Mouse (Mus musculus): Measurements from ENCODE around the gene Phox2a. TPM values are rescaled to one million over a fixed set of nuclear protein-coding genes. Genes with fewer than 3 reads are reported as not detected.

Phox2a gene
- polyA plus RNA-seq, 1 experiment from 2014 or later: 1.5 TPM

DNA sequence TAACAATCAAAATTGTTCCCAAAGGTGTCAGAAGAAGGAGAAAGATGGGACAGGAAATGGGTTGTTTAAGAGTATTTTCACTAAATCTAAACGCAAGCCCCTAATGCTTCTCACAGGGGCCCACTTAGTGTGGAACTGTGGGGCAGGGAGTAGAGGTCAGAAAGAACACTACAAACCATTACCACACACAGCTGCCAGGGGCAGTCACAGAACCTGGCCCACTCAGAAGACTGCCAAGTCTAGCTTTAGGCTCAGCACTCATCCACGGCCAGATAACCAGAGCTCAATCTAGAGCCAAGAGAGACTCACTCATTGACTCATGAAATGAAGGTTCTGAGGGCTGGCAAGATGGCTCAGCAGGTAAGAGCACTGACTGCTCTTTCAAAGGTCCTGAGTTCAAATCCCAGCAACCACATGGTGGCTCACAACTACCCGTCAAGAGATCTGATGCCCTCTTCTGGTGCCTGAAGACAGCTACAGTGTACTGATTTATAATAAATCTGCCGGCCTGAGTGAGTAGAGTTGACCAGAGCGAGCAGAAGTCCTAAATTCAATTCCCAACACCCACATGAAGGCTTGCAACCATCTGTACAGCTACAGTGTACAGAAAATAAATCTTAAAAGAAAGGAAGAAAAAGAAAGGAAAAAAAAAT lies 17.5 kb downstream of the Phox2a start:
- no peaks in the 10 kb centered on the region for H3K9me3 ChIP-seq (ENCODE audit: control insufficient read depth, low read length)
- H3K4me3 ChIP-seq (ENCODE audit: low read depth, low read length): peak overlapping the region; percentile 87
- H3K4me2 ChIP-seq (ENCODE audit: low read depth, low read length): peak overlapping the region; percentile 84
- DNase-seq (ENCODE audit: low spot score) (no peak), ATAC-seq (ENCODE audit: low read depth) (no peak)
- H3K4me1 ChIP-seq (ENCODE audit: control insufficient read depth, insufficient read depth, low read length): peaks cover 18% of the 10 kb centered on the region
- peak overlapping the region; percentile 97 for H3K27ac ChIP-seq (replicated peaks; ENCODE audit: low read depth, low read length)
- no peaks in the 10 kb centered on the region for H3K27me3 ChIP-seq (replicated peaks; ENCODE audit: control insufficient read depth, insufficient read depth, low read length)
- peaks cover 31% of the 10 kb centered on the region for H3K36me3 ChIP-seq (ENCODE audit: control insufficient read depth, insufficient read depth, low read length)
- H3K9ac ChIP-seq (ENCODE audit: low read depth, low read length): peak overlapping the region; percentile 89
- 32% methylated on average over 5 of the region's 5 CpGs for WGBS

GRCm38 (mm10) chr7:101836271-101837153 lies 18.4 kb downstream of the Phox2a start:
- Histone ChIP-seq H3K4me1 (ENCODE audit: control insufficient read depth, insufficient read depth, low read length) (peaks cover 18% of the 10 kb centered on the region), H3K9me3 (ENCODE audit: control insufficient read depth, low read length) (no peaks in the 10 kb centered on the region), H3K9ac (ENCODE audit: low read depth, low read length) (peak overlapping the region; percentile 89), H3K27ac (replicated peaks; ENCODE audit: low read depth, low read length) (peak overlapping the region; percentile 97), H3K4me3 (ENCODE audit: low read depth, low read length) (peak overlapping the region; percentile 87), H3K36me3 (ENCODE audit: control insufficient read depth, insufficient read depth, low read length) (peaks cover 22% of the 10 kb centered on the region), H3K4me2 (ENCODE audit: low read depth, low read length) (peak overlapping the region; percentile 84), H3K27me3 (replicated peaks; ENCODE audit: control insufficient read depth, insufficient read depth, low read length) (no peaks in the 10 kb centered on the region)
- 0% methylated on average over 39 of the region's 63 CpGs for WGBS
- ATAC-seq (ENCODE audit: low read depth): peak; percentile 44
- peak; percentile 87 for DNase-seq (ENCODE audit: low spot score)

GRCm38 (mm10) chr7:101837154-101837605 lies 19.1 kb downstream of the Phox2a start:
- Histone ChIP-seq H3K4me2 (ENCODE audit: low read depth, low read length) (peak overlapping the region; percentile 84), H3K9ac (ENCODE audit: low read depth, low read length) (peak overlapping the region; percentile 89), H3K36me3 (ENCODE audit: control insufficient read depth, insufficient read depth, low read length) (peaks cover 15% of the 10 kb centered on the region), H3K9me3 (ENCODE audit: control insufficient read depth, low read length) (no peaks in the 10 kb centered on the region), H3K27ac (replicated peaks; ENCODE audit: low read depth, low read length) (peak overlapping the region; percentile 97), H3K4me1 (ENCODE audit: control insufficient read depth, insufficient read depth, low read length) (peaks cover 18% of the 10 kb centered on the region), H3K4me3 (ENCODE audit: low read depth, low read length) (peak overlapping the region; percentile 87), H3K27me3 (replicated peaks; ENCODE audit: control insufficient read depth, insufficient read depth, low read length) (no peaks in the 10 kb centered on the region)
- WGBS: under 1% methylated on average over 19 of the region's 20 CpGs
- ATAC-seq (ENCODE audit: low read depth): no peak
- no peak for DNase-seq (ENCODE audit: low spot score)

DNA sequence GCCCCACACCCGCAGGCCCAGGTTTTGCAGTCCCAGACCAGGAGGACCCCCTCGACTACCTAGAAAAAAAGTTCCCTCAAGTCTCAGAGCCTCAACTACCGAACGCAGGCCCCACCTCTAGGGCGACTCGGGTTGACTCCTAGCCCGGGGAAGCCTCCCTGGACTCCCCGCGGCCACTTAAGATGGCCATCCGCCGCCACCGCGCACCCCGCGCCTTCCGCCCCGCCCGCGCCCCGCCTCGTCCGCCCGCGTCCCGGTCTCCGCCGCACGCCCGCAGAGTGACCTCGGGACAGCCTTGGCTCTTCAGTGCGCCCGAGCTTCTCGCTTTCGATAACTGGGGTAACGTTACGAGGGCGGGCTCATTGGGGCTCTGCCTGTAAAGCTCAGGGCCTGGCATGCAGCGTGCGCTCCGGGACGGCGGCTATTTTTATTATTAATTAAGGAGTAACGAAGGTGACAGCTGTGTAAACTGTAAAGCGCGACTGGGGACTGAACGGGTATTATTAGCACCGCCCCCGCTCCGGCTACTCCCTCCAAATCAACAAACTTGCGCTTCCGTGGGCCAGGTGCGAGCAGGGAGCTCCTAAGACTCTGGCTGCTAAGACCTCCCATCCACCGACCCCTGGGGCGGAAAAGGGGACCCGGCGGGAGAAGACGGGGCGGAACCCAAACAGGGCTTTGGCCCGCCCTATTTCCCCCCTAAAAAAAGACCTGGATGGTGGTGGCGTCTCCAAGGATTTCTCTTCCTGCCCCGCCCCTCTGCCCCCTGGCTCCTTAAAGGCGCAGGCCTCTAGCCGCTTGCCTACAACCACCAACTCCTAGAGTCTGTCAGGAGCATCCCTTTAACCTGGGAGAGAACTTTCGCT lies 19.7 kb downstream of the Phox2a start, which contains the start of gene Inppl1:
Gene Inppl1 (minus strand): TSS at position 624 of the 866 bp plus-strand sequence.
- H3K27me3 ChIP-seq (replicated peaks; ENCODE audit: control insufficient read depth, insufficient read depth, low read length): no peaks in the 10 kb centered on the region
- peak within 1 kb of the TSS; percentile 87 for H3K4me3 ChIP-seq (ENCODE audit: low read depth, low read length)
- DNase-seq (ENCODE audit: low spot score) (peak; percentile 96), ATAC-seq (ENCODE audit: low read depth) (peak; percentile 87)
- peak within 1 kb of the TSS; percentile 84 for H3K4me2 ChIP-seq (ENCODE audit: low read depth, low read length)
- peaks cover 8% of the 10 kb centered on the region for H3K36me3 ChIP-seq (ENCODE audit: control insufficient read depth, insufficient read depth, low read length)
- peak within 1 kb of the TSS; percentile 97 for H3K27ac ChIP-seq (replicated peaks; ENCODE audit: low read depth, low read length)
- peaks cover 18% of the 10 kb centered on the region for H3K4me1 ChIP-seq (ENCODE audit: control insufficient read depth, insufficient read depth, low read length)
- H3K9ac ChIP-seq (ENCODE audit: low read depth, low read length): peak within 1 kb of the TSS; percentile 89
- 0% methylated on average over 52 of the region's 64 CpGs for WGBS
- H3K9me3 ChIP-seq (ENCODE audit: control insufficient read depth, low read length): no peaks in the 10 kb centered on the region

GRCm38 (mm10) chr7:101844186-101844585 lies 26.1 kb downstream of the Phox2a start:
- H3K9me3 ChIP-seq (ENCODE audit: control insufficient read depth, low read length): no peaks in the 10 kb centered on the region
- ATAC-seq (ENCODE audit: low read depth): no peak
- no peak for DNase-seq (ENCODE audit: low spot score)
- H3K27me3 ChIP-seq (replicated peaks; ENCODE audit: control insufficient read depth, insufficient read depth, low read length): no peaks in the 10 kb centered on the region
- H3K27ac ChIP-seq (replicated peaks; ENCODE audit: low read depth, low read length): no peak overlapping the region
- H3K4me3 ChIP-seq (ENCODE audit: low read depth, low read length): no peak overlapping the region
- no peak overlapping the region for H3K9ac ChIP-seq (ENCODE audit: low read depth, low read length)
- WGBS: 56% methylated on average over 6 of the region's 6 CpGs
- H3K4me1 ChIP-seq (ENCODE audit: control insufficient read depth, insufficient read depth, low read length): no peaks in the 10 kb centered on the region
- H3K4me2 ChIP-seq (ENCODE audit: low read depth, low read length): no peak overlapping the region
- no peaks in the 10 kb centered on the region for H3K36me3 ChIP-seq (ENCODE audit: control insufficient read depth, insufficient read depth, low read length)

GRCm38 (mm10) chr7:101847934-101848333 lies 29.8 kb downstream of the Phox2a start:
- Histone ChIP-seq H3K4me1 (ENCODE audit: control insufficient read depth, insufficient read depth, low read length) (no peaks in the 10 kb centered on the region), H3K27me3 (replicated peaks; ENCODE audit: control insufficient read depth, insufficient read depth, low read length) (no peaks in the 10 kb centered on the region), H3K4me3 (ENCODE audit: low read depth, low read length) (no peak overlapping the region), H3K36me3 (ENCODE audit: control insufficient read depth, insufficient read depth, low read length) (no peaks in the 10 kb centered on the region), H3K4me2 (ENCODE audit: low read depth, low read length) (no peak overlapping the region), H3K9ac (ENCODE audit: low read depth, low read length) (no peak overlapping the region), H3K9me3 (ENCODE audit: control insufficient read depth, low read length) (no peaks in the 10 kb centered on the region), H3K27ac (replicated peaks; ENCODE audit: low read depth, low read length) (no peak overlapping the region)
- ATAC-seq (ENCODE audit: low read depth) (no peak), DNase-seq (ENCODE audit: low spot score) (no peak)
- WGBS: 81% methylated on average over 1 of the region's 1 CpGs

DNA sequence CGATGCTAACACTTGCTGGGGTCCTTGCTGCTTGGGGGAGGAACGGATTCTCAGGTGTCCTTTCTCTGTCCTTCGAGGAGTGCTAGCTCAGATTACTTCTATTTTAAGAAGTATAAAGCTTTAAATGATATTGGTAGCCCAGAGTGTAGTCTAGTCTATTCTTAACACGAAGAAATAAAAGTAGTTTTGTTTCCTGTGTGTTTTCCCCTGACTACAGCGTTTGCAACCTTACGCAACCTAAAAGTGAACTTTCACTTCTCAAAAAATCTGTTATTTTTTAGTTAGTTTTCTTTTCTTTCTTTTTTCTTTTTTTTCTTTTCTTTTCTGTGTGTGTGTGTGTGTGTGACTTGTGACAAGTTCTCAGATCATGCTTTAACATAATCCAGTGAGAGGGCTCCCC lies 33.6 kb downstream of the Phox2a start:
- Histone ChIP-seq H3K9ac (ENCODE audit: low read depth, low read length) (no peak overlapping the region), H3K27me3 (replicated peaks; ENCODE audit: control insufficient read depth, insufficient read depth, low read length) (no peaks in the 10 kb centered on the region), H3K4me2 (ENCODE audit: low read depth, low read length) (no peak overlapping the region)

GRCm38 (mm10) chr7:101852846-101853245 lies 34.7 kb downstream of the Phox2a start:
- Histone ChIP-seq H3K27ac (replicated peaks; ENCODE audit: low read depth, low read length) (no peak overlapping the region), H3K27me3 (replicated peaks; ENCODE audit: control insufficient read depth, insufficient read depth, low read length) (no peaks in the 10 kb centered on the region), H3K9me3 (ENCODE audit: control insufficient read depth, low read length) (no peaks in the 10 kb centered on the region), H3K4me1 (ENCODE audit: control insufficient read depth, insufficient read depth, low read length) (no peaks in the 10 kb centered on the region), H3K36me3 (ENCODE audit: control insufficient read depth, insufficient read depth, low read length) (no peaks in the 10 kb centered on the region), H3K4me2 (ENCODE audit: low read depth, low read length) (no peak overlapping the region), H3K9ac (ENCODE audit: low read depth, low read length) (no peak overlapping the region), H3K4me3 (ENCODE audit: low read depth, low read length) (no peak overlapping the region)
- DNase-seq (ENCODE audit: low spot score) (no peak), ATAC-seq (ENCODE audit: low read depth) (no peak)
- 87% methylated on average over 6 of the region's 6 CpGs for WGBS

More for the DNA sequence above, 33.6 kb downstream of the Phox2a start:
- Histone ChIP-seq H3K27ac (replicated peaks; ENCODE audit: low read depth, low read length) (no peak overlapping the region), H3K36me3 (ENCODE audit: control insufficient read depth, insufficient read depth, low read length) (no peaks in the 10 kb centered on the region), H3K4me1 (ENCODE audit: control insufficient read depth, insufficient read depth, low read length) (no peaks in the 10 kb centered on the region), H3K9me3 (ENCODE audit: control insufficient read depth, low read length) (no peaks in the 10 kb centered on the region), H3K4me3 (ENCODE audit: low read depth, low read length) (no peak overlapping the region)
- ATAC-seq (ENCODE audit: low read depth): no peak
- 76% methylated on average over 6 of the region's 6 CpGs for WGBS
- no peak for DNase-seq (ENCODE audit: low spot score)
